Mouse (Mus musculus) A20 (cell line): ENCODE results near the gene Aldh3a1.
A peak's percentile ranks its signal among the peaks of the same experiment; 100 is the strongest.
"Not testable (repeated sequence)": the region's sequence is repeated elsewhere in the genome, so short reads cannot be mapped to it uniquely, and the experiment has no call there.

Experiments used
- DNase-seq: peaks from one replicate; pipeline ENCODE4 v3.0.0-alpha.2; 2011; ENCODE audit warnings: low read depth, low spot score

Aldh3a1 gene

DNA sequence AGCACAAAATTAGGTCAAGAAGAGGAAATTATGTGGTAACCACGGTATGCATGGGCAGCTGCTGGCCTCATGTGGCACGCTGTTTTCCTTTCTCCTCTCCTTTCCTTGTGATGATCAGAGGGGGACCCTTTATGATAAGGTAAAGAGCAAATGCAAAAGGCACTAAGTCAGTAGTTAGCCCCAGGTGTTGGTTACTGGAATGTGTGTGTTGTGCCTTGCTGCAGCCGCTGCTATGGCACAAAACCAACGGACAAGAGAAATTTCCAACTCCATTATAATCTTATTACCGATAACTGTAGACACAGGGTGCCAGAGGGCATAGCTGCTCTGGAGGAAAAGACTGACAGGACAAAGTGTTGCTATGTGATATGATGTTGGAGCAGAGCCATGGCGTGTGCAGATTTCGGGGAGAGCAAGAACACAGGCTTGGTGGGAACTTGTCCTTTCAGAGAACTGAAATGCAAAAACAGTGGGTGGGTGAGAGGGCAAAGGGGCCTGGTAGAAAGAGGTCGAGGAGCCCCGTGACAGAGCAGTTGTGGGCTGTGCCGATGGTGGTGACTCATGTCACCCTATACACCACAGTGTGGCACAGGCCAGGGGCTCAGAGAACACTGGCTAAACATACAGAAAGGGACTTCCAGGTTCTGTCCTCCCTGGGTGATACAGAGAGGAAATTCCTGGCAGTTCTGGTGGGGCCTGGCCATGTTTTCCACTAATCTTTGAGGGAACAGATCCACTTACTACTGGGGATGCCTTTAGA is at the start of gene Aldh3a1:
Aldh3a1 (plus strand) TSS at position 51 of the 760 bp plus-strand sequence.
- DNase-seq = no peak

DNA sequence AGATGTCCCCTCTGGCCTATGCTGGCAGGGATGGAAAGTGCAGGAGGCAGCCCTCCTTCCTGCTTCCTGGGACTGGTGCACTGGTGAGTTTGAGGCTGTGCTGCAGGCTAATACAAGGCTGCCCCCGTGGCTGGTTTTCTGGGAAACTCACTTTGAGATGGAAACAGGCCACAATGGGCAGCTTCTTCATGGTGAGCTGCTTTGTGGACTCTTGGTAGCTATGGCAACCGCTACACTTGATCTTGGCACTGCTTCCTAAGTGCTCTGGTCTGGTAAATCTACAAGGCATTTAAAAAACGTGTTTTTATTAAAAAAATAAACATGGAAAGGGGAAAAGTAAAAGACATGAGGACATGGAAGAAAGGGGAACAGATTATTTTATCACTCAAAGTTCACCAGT is 49.2 kb upstream of the Aldh3a1 start:
- DNase-seq = no peak

DNA sequence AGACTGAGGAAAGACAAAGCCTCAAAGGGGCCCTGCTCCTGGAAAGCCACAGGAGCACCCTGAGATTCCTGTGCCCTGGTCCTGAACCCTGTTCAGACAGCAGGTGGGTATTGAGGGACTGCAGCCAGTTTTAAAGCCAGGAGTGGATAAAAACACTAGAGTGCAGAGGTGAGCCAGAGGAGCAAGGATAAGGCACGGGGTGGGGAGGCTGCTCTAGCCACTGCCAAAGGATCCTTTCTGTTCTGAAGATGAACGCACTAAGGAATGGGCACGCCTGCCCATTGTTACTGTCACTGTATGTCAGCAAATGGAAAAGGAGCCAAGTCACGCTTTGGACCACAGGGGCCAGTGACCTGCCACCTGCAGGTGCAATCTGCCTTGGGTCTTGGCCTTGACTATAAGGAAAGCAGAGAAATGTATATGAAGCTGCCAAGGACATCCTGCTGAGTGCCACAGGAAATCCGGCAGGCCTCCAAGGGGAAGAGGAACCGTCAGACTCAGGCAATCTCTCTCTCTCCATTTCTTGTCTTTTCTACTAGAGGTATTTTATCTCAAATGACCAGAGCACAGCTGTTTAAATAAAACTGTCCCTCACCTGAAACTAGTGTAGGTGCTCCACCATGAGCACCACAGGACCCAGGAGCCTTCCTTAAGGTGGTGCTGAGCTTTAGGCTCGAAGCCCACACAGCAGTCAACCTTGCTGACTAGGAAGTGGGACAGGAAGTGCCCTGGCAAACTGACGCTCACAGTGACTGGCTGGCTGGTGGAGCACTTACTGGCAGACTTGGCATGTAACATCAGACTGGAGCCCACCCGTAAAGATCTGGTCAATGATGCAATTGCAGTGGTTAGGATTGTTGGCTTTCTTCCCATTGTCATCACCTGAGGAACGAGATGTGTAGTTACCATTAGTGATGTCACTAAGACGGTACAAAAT is 47.3 kb upstream of the Aldh3a1 start:
- DNase-seq = no peak

DNA sequence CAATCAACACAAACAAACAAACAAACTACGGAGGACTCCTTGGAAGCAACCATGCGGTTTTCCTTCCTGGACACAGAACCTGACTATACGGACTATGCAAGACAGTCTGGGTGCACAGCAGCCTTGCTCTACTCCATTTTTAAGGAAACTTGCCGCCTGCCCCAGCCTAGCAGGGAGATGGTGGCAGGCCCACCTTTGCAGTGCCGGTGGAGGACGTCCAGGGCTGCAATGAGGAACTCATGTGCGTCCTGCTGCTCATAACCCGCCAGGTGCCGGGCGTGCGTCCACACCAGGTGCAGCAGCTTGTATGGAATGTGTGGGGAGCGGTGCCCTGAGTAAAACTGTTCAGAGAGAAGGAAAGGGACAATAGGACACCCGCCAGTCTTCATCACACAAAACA is 46.2 kb upstream of the Aldh3a1 start:
- DNase-seq = no peak

DNA sequence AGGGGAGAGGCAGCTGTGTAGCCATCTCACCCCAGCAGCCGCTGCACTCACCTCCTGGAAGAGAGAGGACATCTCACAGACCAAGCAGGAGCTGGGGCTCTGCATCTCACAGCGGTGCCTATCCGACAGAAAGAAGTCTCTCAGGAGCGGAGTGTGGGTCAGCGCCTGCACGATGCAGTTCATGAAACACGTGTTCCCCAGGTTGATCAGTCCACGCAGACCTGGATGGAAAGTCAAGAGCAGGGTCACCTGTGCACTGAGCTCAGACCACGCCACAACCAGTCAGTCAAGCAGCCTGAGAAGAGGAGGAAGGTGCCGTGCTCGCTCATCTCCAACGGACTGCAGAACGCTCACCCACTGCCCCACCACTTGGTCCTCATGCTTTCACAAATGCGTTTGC is 44.6 kb upstream of the Aldh3a1 start:
- DNase-seq = no peak

DNA sequence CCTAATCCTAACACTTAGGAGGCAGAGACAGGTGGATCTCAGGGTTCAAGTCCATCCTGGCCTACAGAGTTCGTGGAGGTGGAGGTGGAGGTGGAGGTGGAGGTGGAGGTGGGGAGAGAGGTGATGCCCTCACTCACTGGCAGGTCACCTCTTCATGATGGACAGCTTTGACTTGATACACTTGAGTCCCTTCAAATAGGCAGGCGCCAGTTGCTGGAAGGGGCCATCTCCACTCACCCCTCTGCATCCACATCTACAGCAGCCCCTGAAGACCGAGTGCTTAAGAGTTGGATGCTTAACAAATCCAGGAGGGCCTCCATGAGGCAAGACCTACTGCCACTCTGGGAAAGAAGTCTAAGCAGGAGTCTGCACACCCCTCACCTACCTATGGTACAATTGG is 44.0 kb upstream of the Aldh3a1 start:
- no peak for DNase-seq

DNA sequence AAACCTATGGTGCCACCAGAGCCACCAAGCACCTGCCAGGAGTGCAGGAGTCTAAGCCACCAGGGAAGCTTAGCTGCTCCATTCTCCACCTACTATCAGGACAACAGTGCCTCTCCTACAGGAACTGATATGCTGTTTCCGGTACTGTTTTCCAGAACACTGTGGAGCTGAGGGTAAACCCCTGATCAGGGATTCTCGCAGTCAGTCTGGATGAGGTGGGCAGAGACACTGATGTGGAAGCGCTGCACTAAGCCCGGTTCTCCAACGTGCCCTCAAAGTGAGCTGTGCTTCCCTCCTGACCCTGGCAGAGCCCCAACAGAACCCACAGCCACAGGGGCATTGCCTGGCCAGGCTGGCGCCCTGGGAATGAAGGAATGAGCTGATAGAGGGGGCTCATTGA is 43.0 kb upstream of the Aldh3a1 start:
- DNase-seq = no peak

DNA sequence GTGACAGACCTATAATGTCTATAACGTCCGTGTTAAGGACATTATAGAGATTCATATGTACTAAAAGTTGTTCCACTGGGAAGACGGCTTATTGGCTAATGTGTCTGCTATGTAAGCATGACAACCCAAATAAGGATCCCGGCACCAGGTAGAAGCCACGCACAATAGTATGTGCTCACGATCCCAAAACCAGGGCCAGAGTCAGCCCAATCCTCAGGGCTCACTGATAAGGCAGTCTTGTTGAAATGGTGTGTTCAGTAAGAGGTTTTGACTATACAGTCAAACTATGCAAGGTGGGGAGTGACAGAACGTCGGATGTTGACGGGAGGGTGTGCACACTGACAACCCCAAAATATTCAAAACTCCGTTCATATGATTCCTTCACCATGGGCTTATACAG is 42.5 kb upstream of the Aldh3a1 start:
- no peak for DNase-seq

DNA sequence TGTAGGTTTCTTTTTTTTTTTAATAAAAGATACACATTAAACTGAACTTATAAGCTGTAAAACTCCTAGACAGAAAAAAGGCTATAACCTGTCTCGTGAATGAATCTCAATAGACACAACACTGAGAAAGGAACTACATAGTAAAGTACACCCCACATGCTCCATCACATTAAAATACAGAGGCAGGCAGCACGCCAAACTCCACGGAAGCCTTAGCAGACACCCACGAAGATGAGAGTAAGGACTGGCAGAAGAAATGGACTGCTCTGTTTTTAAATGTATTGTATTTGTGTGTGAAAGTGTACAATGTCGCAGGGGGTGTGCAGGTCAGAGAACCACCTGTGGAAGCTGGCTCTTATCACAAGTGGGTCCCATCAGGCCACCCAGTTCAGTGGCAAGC is 37.2 kb upstream of the Aldh3a1 start:
- DNase-seq = no peak

DNA sequence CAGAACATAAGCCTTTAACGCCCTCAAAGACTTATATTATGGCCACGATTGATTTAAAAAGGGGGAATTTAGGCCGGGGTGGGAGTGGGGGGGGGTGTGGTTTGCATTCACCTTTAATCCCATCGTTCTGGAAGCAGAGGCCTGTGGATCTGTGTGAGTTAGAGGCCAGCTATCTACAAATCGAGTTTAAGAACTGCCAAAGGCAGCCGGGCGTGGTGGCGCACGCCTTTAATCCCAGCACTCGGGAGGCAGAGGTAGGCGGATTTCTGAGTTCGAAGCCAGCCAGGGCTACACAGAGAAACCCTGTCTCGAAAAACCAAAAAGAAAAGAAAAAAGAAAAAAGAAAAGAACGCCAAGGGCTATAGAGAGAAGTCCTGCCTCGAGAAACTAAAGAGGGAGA is 33.9 kb upstream of the Aldh3a1 start:
- DNase-seq = not testable (repeated sequence)

DNA sequence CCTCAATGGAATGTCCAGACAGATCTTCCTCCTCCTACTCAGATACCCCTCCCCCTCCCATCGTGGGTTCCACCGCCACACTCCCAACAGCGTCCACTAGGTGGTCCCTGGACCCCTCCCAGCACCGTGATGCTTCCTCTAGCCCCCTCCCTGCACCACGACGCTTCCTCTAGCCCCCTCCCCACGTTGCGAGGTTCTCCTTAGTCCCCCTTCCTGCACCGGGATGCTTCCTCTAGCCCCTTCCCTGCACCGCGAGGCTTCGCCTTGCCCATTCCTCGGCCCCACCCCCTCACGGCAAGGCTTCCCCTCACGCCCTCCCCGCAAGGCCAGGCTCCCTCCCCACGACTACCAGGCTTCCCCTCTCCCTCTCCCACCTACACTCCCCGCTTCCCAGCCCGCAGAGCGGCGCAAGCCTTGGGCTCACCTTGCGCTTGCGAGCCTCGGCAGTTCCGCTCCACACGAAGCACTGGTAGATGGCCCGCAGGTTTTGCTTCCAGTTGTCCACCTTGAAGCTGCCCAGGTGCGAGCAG is 33.0 kb upstream of the Aldh3a1 start:
- DNase-seq = peak; percentile 78

DNA sequence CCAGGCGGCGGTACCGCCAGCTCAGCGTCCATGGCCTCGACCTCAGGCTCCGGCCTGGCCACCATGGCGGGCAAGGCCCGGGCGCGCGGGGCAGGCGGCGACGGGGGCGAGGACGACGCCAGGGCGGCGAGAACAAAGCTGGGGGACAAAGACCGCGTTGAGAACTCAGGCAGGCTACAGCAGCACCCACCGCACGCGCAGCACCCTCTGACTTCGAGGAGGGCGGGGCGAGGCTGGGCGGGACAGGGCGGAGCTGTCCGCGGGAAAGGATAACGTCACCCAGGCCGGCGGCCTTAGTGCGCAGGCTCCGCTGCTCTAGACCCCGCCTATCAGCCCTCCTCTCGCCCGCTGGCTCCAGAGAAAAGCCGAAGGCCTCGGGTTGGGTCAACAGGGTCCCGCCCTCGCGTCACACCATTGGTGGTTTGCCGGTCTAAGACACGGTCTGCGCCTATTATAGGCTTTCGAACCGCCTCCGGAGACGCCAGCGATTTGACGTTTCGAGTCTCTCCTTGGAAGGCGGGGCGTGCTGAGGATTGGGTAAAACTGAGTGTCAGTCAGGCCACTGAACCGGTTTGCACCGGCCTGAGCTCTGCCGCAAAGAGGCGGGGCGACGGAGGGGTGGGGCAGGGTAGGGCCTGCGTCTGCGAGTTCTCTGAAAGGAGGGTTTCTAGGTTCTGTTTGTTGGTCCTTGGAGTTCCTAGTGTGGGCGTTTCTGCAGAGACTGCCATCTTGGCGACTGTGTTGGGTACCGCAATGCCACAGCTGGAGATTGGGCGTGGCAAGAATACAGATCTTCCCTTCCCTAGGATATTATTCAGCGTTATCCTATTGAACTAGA is 32.3 kb upstream of the Aldh3a1 start, which contains the start of gene Usp22:
Usp22 (minus strand) TSS at position 235 of the 838 bp plus-strand sequence.
- DNase-seq = peak; percentile 100

DNA sequence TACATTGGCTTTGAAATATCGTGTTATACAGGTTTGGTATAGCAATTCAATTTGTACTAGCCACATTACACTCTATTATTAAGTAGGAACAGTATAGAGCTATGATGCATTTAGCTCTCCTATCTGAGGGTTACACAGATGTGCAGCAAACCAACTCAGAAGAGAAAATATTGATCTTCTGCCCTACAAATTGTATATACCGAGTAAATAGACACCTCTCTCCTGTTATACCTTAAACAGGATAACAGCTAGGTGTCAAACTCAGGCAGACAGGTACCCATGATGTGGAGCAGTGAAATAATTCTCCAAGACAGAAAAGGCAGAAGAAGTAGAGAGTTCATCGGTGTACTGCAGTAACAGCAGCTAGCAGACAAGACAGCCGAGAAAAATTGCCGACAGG is 31.6 kb upstream of the Aldh3a1 start:
- DNase-seq = no peak

DNA sequence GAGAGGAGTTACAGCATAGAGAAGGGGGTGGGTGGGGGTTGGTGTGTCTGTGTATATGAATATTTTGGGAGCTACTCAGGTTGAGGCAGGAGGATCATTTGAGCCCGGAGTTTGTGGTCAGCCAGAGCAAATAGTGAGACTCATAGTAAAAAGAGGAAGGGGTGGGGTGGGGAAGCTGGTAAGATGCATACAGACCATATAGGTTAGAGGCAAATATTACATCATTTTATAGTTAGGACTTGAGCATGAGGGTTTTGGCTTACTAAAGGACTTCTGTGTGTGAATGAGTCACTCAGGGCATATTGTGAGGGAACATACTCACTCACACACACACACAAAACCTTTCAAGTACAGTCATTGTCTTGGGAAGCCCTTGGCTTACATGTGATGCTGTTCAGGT is 31.0 kb upstream of the Aldh3a1 start:
- no peak for DNase-seq

DNA sequence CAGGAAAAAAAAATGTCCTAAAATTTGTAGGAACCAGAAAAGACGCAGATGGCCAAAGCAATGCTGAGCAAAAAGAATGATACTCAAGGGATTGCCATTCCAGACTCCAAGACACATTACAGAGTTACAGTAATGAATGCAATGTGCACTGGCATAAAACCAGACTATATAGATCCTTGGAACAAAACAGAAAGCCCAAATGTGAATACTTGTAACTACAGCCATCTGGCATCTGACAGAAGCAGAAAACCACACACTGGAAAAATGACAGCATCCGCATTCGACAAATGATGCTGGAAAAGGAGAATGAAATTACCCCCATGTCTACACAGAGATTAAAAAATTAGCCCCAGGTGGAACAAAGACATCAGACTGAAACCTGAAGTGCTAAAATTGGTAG is 27.0 kb upstream of the Aldh3a1 start:
- DNase-seq = no peak

DNA sequence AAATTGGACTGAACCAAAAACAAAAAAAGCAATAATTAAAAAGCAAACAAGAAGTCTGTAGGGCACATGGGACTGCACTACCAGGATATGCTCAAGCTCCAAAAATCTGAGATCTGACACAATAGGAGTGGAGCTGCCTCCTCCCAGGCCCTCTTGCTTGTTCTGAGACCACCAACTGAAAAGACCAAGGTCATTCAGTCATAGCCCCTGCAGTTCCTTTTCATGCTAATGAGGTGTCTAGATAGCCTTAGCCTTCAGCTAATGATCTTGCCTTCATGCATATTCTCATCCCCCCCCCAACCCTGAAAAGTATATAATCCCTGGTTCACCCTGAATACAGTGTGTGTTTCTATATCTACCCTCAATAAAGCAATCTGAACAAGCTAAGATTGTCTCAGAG is 25.7 kb upstream of the Aldh3a1 start:
- no peak for DNase-seq

DNA sequence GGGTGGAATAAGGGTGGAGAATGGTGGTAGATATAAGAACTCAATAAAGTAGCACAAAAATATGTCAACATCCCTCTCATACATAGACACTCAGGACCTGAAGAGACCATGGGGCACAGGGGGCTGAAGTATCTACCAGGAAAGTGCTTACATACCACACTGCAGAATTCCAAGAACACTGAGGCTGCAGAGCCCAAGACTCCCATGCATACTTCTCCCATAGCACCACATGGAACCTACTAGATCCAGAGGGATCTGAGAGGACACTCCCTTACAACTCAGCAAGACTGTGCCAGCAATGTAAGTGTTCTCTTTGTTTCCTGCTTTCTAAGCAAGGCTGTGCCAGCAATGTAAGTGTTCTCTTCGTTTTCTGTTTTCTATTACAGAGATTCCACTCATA is 23.5 kb upstream of the Aldh3a1 start:
- DNase-seq = no peak

DNA sequence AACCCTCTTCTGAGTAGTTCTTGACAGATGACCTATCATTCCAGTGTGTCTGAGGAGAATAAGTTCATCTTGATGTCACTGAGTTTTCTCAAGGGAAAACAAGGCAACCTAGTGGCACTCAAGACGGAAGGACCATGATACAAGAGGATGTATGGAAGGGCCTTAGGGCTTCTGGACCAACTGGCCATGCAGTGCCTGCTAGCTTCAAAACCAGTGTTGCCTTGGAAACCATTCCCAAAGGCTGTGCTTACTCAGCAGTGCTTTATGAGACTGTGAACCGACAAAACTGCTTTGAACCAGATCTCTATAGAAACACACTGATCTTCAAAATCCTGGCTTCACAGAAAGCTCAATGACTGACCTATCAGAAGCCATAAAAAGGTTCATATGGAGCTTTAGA is 16.6 kb upstream of the Aldh3a1 start:
- DNase-seq = no peak

DNA sequence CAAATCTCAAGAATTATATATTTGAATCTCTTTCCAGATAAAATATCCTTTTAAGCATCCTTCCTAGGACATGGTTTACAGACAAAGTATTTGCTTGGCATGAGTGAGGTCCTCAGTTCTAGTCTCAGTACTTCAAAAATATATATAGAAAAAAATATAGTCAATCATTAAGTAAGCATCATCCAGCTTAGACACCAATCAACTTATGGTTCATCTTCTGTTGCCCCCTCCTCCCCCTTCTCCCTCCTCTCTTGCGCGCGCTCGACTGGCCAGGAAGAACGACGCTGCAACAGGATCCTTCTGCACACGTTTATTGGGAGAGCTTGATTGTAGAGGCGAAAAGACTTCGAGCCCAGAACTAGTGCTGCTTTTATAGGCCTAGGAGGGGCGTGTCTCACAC is 15.2 kb upstream of the Aldh3a1 start:
- not testable (repeated sequence) for DNase-seq

DNA sequence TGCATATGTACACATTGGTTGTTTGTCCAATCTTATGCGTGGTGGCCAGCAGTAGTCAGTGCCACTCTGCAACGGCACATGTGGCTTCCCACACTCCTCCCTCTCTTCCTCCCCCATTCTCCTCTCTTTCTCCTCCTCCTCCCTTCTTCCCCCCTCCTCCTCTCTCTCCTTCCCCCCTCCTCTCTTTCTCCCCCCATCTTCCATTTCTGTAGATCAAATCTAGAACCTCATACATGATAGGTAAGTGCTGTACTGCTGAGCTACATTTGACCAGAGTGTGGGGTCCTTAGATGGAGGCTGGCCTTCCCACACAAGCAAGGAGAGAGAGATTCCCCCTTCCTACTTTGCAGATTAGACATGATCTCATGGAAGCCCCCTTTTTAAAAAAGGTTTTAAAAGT is 14.6 kb upstream of the Aldh3a1 start:
- DNase-seq = no peak

DNA sequence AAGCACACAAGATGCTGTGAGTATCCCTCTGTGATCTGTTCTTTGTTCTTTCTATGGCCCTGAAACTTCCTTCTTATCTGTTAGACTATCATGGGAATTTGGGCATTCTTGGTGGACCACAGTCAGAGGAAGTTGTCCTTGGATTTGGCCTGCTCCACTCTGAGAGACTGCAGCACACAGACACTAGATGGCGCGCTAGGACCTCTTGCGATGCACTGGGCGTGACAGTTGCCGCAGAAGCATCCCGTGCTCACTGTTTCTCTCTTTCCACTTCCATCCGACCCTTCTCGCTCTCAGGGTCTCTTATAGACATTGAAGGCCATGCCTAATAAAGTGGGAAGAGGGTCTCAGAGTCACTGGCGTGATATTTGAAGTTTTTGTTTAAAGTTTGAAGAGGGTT is 13.9 kb upstream of the Aldh3a1 start:
- peak; percentile 74 for DNase-seq
